In the genomic region with DNA sequence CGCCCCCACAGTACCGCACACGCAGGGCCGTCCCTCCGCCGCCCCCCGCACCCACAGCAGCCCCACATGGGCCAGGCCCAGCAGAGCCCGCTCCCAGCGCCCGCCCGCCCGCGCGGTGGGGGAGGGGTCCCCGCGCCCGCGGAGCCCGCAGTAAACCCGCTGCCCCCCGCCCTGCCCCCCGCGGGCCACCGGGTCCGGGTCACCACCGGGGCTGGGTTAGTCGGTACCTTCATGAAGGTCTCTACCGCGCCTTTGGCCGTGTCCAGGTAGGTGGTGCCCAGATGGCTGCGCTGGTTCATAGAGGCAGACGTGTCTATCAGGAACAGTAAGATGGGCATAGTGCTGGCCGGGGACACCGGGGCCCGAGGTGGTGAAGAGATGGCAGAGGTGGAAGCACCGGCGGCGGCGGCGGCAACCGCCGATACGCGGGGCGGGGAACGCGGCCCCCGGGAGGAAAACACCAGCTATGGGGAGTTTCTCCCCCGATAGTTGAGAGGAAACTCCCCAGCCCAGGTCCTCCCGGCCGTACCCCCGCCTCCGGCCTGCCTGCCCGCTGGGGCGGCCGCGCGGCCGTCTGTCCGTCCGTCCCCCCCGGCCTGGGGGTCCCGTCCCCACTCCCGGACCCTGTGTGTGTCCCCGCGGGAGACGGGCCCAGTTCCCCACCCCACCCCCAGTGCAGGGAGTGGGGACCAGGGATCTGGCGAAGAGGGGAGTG, we compare ENCODE assay signal across 8 mouse cellular contexts. TPM values are rescaled to one million over a fixed set of nuclear protein-coding genes. Genes with fewer than 3 reads are reported as not detected.
DNase-seq lines count a peak whose midpoint lies in the region; ATAC-seq lines count a peak whose summit lies in the region.

No protein-coding gene starts in this region.

- H3K4me2 ChIP-seq in embryonic facial prominence, embryonic 13.5 days, result peak overlapping the region; percentile 72
- H3K4me2 ChIP-seq in limb, embryonic 12.5 days, result peak overlapping the region; percentile 68
- H3K4me2 ChIP-seq in midbrain, embryonic 14.5 days (ENCODE audit: low read length), result peak overlapping the region; percentile 87
- peak overlapping the region; percentile 55 for H3K4me2 ChIP-seq in stomach, embryonic 14.5 days (replicated peaks; ENCODE audit: low read depth, low read length)

- peaks cover 7% of the 10 kb centered on the region for H3K36me3 ChIP-seq in embryonic facial prominence, embryonic 13.5 days
- peaks cover 8% of the 10 kb centered on the region for H3K36me3 ChIP-seq in limb, embryonic 12.5 days
- H3K36me3 ChIP-seq in midbrain, embryonic 14.5 days (ENCODE audit: control insufficient read depth, insufficient read depth, low read length), result peaks cover 7% of the 10 kb centered on the region
- peaks cover 11% of the 10 kb centered on the region for H3K36me3 ChIP-seq in stomach, embryonic 14.5 days (ENCODE audit: control insufficient read depth, insufficient read depth, low read length)

- H3K27ac ChIP-seq in embryonic facial prominence, embryonic 13.5 days, result peak overlapping the region; percentile 99
- peak overlapping the region; percentile 99 for H3K27ac ChIP-seq in limb, embryonic 12.5 days
- peak overlapping the region; percentile 99 for H3K27ac ChIP-seq in midbrain, embryonic 14.5 days (replicated peaks; ENCODE audit: low read depth, low read length)
- peak overlapping the region; percentile 99 for H3K27ac ChIP-seq in stomach, embryonic 14.5 days (ENCODE audit: low read length)

- no peaks in the 10 kb centered on the region for H3K9me3 ChIP-seq in embryonic facial prominence, embryonic 13.5 days
- no peaks in the 10 kb centered on the region for H3K9me3 ChIP-seq in limb, embryonic 12.5 days
- H3K9me3 ChIP-seq in midbrain, embryonic 14.5 days (ENCODE audit: control insufficient read depth, low read length), result no peaks in the 10 kb centered on the region
- H3K9me3 ChIP-seq in stomach, embryonic 14.5 days (ENCODE audit: control insufficient read depth, low read depth, low read length), result no peaks in the 10 kb centered on the region

- peak overlapping the region; percentile 95 for H3K4me3 ChIP-seq in embryonic facial prominence, embryonic 13.5 days
- H3K4me3 ChIP-seq in limb, embryonic 12.5 days (replicated peaks), result peak overlapping the region; percentile 95
- H3K4me3 ChIP-seq in midbrain, embryonic 14.5 days (replicated peaks; ENCODE audit: low read depth, low read length), result peak overlapping the region; percentile 96
- peak overlapping the region; percentile 94 for H3K4me3 ChIP-seq in stomach, embryonic 14.5 days (ENCODE audit: low read depth, low read length)

- H3K27me3 ChIP-seq in embryonic facial prominence, embryonic 13.5 days, result no peaks in the 10 kb centered on the region
- no peaks in the 10 kb centered on the region for H3K27me3 ChIP-seq in limb, embryonic 12.5 days
- no peaks in the 10 kb centered on the region for H3K27me3 ChIP-seq in midbrain, embryonic 14.5 days (ENCODE audit: control insufficient read depth, insufficient read depth, low read length)
- H3K27me3 ChIP-seq in stomach, embryonic 14.5 days (ENCODE audit: control insufficient read depth, insufficient read depth, low read length), result no peaks in the 10 kb centered on the region

- ATAC-seq in cerebellum, adult (ENCODE audit: insufficient number of reproducible peaks, low FRiP score, low TSS enrichment), result peak; percentile 43
- peak; percentile 23 for ATAC-seq in embryonic facial prominence, embryonic 13.5 days (ENCODE audit: insufficient number of reproducible peaks, insufficient read depth, low FRiP score, low TSS enrichment, low read depth)
- peak; percentile 30; the same call in 1 of the 2 replicates for ATAC-seq in limb, embryonic 12.5 days (ENCODE audit: insufficient number of reproducible peaks, insufficient read depth, low FRiP score, low TSS enrichment, low read depth)
- ATAC-seq in midbrain, embryonic 14.5 days (ENCODE audit: low FRiP score, low TSS enrichment), result peak; percentile 43
- peak; percentile 28; the same call in 1 of the 2 replicates for ATAC-seq in stomach, embryonic 14.5 days (ENCODE audit: insufficient number of reproducible peaks, insufficient read depth, low FRiP score, low read depth)

- under 1% methylated on average over 56 of the region's 68 CpGs for WGBS in embryonic facial prominence, embryonic 13.5 days
- WGBS in limb, embryonic 12.5 days, result under 1% methylated on average over 53 of the region's 68 CpGs
- under 1% methylated on average over 65 of the region's 68 CpGs for WGBS in midbrain, embryonic 14.5 days
- WGBS in stomach, embryonic 14.5 days, result under 1% methylated on average over 61 of the region's 68 CpGs

- no peak for DNase-seq in cerebellum, adult 9-11 months
- peak; percentile 65 to 80 for DNase-seq in heart, adult 18-20 months
- DNase-seq in kidney, adult 18-20 months, result peak; percentile 78
- DNase-seq in midbrain, embryonic 14.5 days, result peak; percentile 73

- H3K9ac ChIP-seq in embryonic facial prominence, embryonic 13.5 days, result peak overlapping the region; percentile 97
- peak overlapping the region; percentile 98 for H3K9ac ChIP-seq in limb, embryonic 12.5 days (replicated peaks)
- peak overlapping the region; percentile 95 for H3K9ac ChIP-seq in midbrain, embryonic 14.5 days (replicated peaks; ENCODE audit: low read length)
- H3K9ac ChIP-seq in stomach, embryonic 14.5 days (replicated peaks; ENCODE audit: low read depth, low read length), result peak overlapping the region; percentile 99

- peaks cover 8% of the 10 kb centered on the region; the same call in 1 of the 2 replicates for H3K4me1 ChIP-seq in embryonic facial prominence, embryonic 13.5 days
- peaks cover 6% of the 10 kb centered on the region for H3K4me1 ChIP-seq in limb, embryonic 12.5 days (replicated peaks)
- H3K4me1 ChIP-seq in midbrain, embryonic 14.5 days (ENCODE audit: control insufficient read depth, insufficient read depth, low read length), result peaks cover 12% of the 10 kb centered on the region
- H3K4me1 ChIP-seq in stomach, embryonic 14.5 days (ENCODE audit: control insufficient read depth, insufficient read depth, low read length), result no peaks in the 10 kb centered on the region

RNA-seq across cellular contexts. Expression of a gene that starts 0.5 kb away (rescaled TPM):
- 22.8 and 24.3 TPM in 2 replicates for polyA plus RNA-seq in embryonic facial prominence, embryonic 13.5 days (2015; fragmentation: Nextera tagmentation; extraction: Ambion mirVana)
- total RNA-seq in heart, adult 18-20 months (2021), result 10 to 100 TPM; 17.6 to 21.5 TPM
- polyA plus RNA-seq in limb, embryonic 12.5 days (2016; fragmentation: Nextera tagmentation; extraction: Ambion mirVana), result 33.4 and 35.0 TPM in 2 replicates
- polyA plus RNA-seq in midbrain, embryonic 14.5 days (2014; fragmentation: Nextera tagmentation; extraction: Ambion mirVana), result 21.2 and 32.5 TPM in 2 replicates
- polyA plus RNA-seq in stomach, embryonic 14.5 days (2014; fragmentation: Nextera tagmentation; extraction: Ambion mirVana), result 36.6 and 39.3 TPM in 2 replicates
